Mouse (Mus musculus): Measurements from ENCODE around the gene Lmx1b.

DNA sequence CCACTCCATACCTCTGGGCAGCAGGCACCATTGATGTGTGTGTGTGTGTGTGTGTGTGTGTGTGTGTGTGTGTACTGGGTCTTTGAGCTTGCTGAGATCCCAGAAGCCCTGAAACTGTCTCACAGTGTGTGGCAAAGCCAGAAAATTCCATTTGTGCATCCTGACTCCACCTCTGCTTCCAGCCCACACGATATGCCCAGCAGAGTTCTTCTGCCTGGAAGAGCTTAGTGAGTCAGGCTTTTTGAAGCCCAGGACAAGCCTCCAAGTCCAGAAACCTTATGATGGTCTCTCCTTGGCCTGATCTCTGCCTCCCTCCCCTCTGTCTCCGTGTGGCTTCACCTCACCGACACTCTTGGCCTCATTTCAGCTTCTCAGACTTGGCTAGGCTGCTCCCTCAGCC is 9.1 kb upstream of the Lmx1b start:
- no peak for TF ChIP-seq CTCF (IDR thresholded peaks at IDR 0.05; ENCODE audit: insufficient read depth, low read length)
- no peak for TF ChIP-seq POLR2A (IDR thresholded peaks at IDR 0.05; ENCODE audit: borderline replicate concordance, extremely low read depth, low read depth, low read length)
